Mouse (Mus musculus): ENCODE measurements around the gene Npc2. TPM values are rescaled to one million over a fixed set of nuclear protein-coding genes. Genes with fewer than 3 reads are reported as not detected.

Gene Npc2
- total and polyA plus RNA-seq, 3 experiments = 27.2 to 72.3 (median 27.6) TPM

- 84% methylated on average over 15 of the region's 15 CpGs for WGBS
- Histone ChIP-seq H3K4me3 (no peak overlapping the region), H3K79me2 (replicated peaks; ENCODE audit: control insufficient read depth, insufficient read depth, low read length) (no peaks in the 10 kb centered on the region), H3K9ac (ENCODE audit: low read depth, low read length) (no peak overlapping the region), H3K27me3 (ENCODE audit: control insufficient read depth, insufficient read depth, low read length) (no peaks in the 10 kb centered on the region), H3K36me3 (ENCODE audit: control insufficient read depth, insufficient read depth, low read length) (no peaks in the 10 kb centered on the region), H3K4me1 (ENCODE audit: control insufficient read depth, insufficient read depth, low read length) (no peaks in the 10 kb centered on the region; the same call in 1 of the 2 replicates), H3K27ac (no peak overlapping the region)
- no peak for DNase-seq
- intact Hi-C loops (cut with DNase I) = loop anchor here (10.0 kb wide), 1 partner anchor 311 kb away; the partner anchor contains the start of genes Aldh6a1 and Lin52
- TF ChIP-seq EP300 (IDR thresholded peaks at IDR 0.05; ENCODE audit: insufficient read depth, low read depth, low read length) (no peak), CTCF (IDR thresholded peaks at IDR 0.05) (no peak), POLR2A (IDR thresholded peaks at IDR 0.05; ENCODE audit: insufficient read depth, low read depth, low read length) (no peak)
Measured at GRCm38 (mm10) chr12:84765506-84765905, 7.4 kb downstream of the Npc2 start.

GRCm38 (mm10) chr12:84764756-84765155 lies 8.2 kb downstream of the Npc2 start:
- H3K4me1 ChIP-seq (ENCODE audit: control insufficient read depth, insufficient read depth, low read length) = no peaks in the 10 kb centered on the region; the same call in 1 of the 2 replicates
- WGBS = 77% methylated on average over 7 of the region's 7 CpGs
- no peaks in the 10 kb centered on the region for H3K36me3 ChIP-seq (ENCODE audit: control insufficient read depth, insufficient read depth, low read length)
- H3K27me3 ChIP-seq (ENCODE audit: control insufficient read depth, insufficient read depth, low read length) = no peaks in the 10 kb centered on the region
- no peak overlapping the region for H3K4me3 ChIP-seq
- H3K27ac ChIP-seq = no peak overlapping the region
- TF ChIP-seq POLR2A (IDR thresholded peaks at IDR 0.05; ENCODE audit: insufficient read depth, low read depth, low read length) (no peak), CTCF (IDR thresholded peaks at IDR 0.05) (no peak), EP300 (IDR thresholded peaks at IDR 0.05; ENCODE audit: insufficient read depth, low read depth, low read length) (no peak)
- H3K9ac ChIP-seq (ENCODE audit: low read depth, low read length) = no peak overlapping the region
- no peaks in the 10 kb centered on the region for H3K79me2 ChIP-seq (replicated peaks; ENCODE audit: control insufficient read depth, insufficient read depth, low read length)
- intact Hi-C loops (cut with DNase I) = loop anchor here (10.0 kb wide), 1 partner anchor 310 kb away; the partner anchor contains the start of genes Aldh6a1 and Lin52
- DNase-seq = no peak

GRCm38 (mm10) chr12:84763577-84764218 lies 9.3 kb downstream of the Npc2 start:
- intact Hi-C loops (cut with DNase I) = loop anchor here (10.0 kb wide), 1 partner anchor 309 kb away; the partner anchor contains the start of genes Aldh6a1 and Lin52
- Histone ChIP-seq H3K4me3 (no peak overlapping the region), H3K4me1 (ENCODE audit: control insufficient read depth, insufficient read depth, low read length) (no peaks in the 10 kb centered on the region; the same call in 1 of the 2 replicates), H3K27ac (no peak overlapping the region), H3K36me3 (ENCODE audit: control insufficient read depth, insufficient read depth, low read length) (no peaks in the 10 kb centered on the region), H3K27me3 (ENCODE audit: control insufficient read depth, insufficient read depth, low read length) (no peaks in the 10 kb centered on the region), H3K9ac (ENCODE audit: low read depth, low read length) (no peak overlapping the region), H3K79me2 (replicated peaks; ENCODE audit: control insufficient read depth, insufficient read depth, low read length) (no peaks in the 10 kb centered on the region)
- whole genome bisulfite sequencing = 77% methylated on average over 13 of the region's 13 CpGs
- DNase-seq = no peak
- no peak for TF ChIP-seq CTCF (IDR thresholded peaks at IDR 0.05)
- no peak for TF ChIP-seq POLR2A (IDR thresholded peaks at IDR 0.05; ENCODE audit: insufficient read depth, low read depth, low read length)
- TF ChIP-seq EP300 (IDR thresholded peaks at IDR 0.05; ENCODE audit: insufficient read depth, low read depth, low read length) = no peak

- no peaks in the 10 kb centered on the region for H3K27me3 ChIP-seq (ENCODE audit: control insufficient read depth, insufficient read depth, low read length)
- H3K9ac ChIP-seq (ENCODE audit: low read depth, low read length) = no peak overlapping the region
- intact Hi-C loops (cut with DNase I) = loop anchor here (10.0 kb wide), 1 partner anchor 308 kb away; the partner anchor contains the start of genes Aldh6a1 and Lin52
- TF ChIP-seq POLR2A (IDR thresholded peaks at IDR 0.05; ENCODE audit: insufficient read depth, low read depth, low read length) = no peak
- TF ChIP-seq CTCF (IDR thresholded peaks at IDR 0.05) = no peak
- H3K27ac ChIP-seq = no peak overlapping the region
- DNase-seq = no peak
- WGBS = 76% methylated on average over 5 of the region's 5 CpGs
- no peaks in the 10 kb centered on the region for H3K79me2 ChIP-seq (replicated peaks; ENCODE audit: control insufficient read depth, insufficient read depth, low read length)
- H3K4me3 ChIP-seq = no peak overlapping the region
- H3K4me1 ChIP-seq (ENCODE audit: control insufficient read depth, insufficient read depth, low read length) = no peaks in the 10 kb centered on the region; the same call in 1 of the 2 replicates
- H3K36me3 ChIP-seq (ENCODE audit: control insufficient read depth, insufficient read depth, low read length) = no peaks in the 10 kb centered on the region
Measured at GRCm38 (mm10) chr12:84762532-84762931, 10.4 kb downstream of the Npc2 start.

- Histone ChIP-seq H3K27ac (no peak overlapping the region), H3K27me3 (ENCODE audit: control insufficient read depth, insufficient read depth, low read length) (no peaks in the 10 kb centered on the region), H3K4me1 (ENCODE audit: control insufficient read depth, insufficient read depth, low read length) (no peaks in the 10 kb centered on the region; the same call in 1 of the 2 replicates), H3K79me2 (replicated peaks; ENCODE audit: control insufficient read depth, insufficient read depth, low read length) (no peaks in the 10 kb centered on the region), H3K4me3 (no peak overlapping the region), H3K36me3 (ENCODE audit: control insufficient read depth, insufficient read depth, low read length) (no peaks in the 10 kb centered on the region), H3K9ac (ENCODE audit: low read depth, low read length) (no peak overlapping the region)
- intact Hi-C loops (cut with DNase I) = loop anchor here (5.0 kb wide), 1 partner anchor 87 kb away; no protein-coding TSS in a partner anchor
- WGBS = 92% methylated on average over 2 of the region's 2 CpGs
- no peak for TF ChIP-seq EP300 (IDR thresholded peaks at IDR 0.05; ENCODE audit: insufficient read depth, low read depth, low read length)
- TF ChIP-seq POLR2A (IDR thresholded peaks at IDR 0.05; ENCODE audit: insufficient read depth, low read depth, low read length) = no peak
- peak; percentile 58 for TF ChIP-seq CTCF (IDR thresholded peaks at IDR 0.05)
- no peak for DNase-seq
Measured at GRCm38 (mm10) chr12:84759063-84759462, 13.9 kb downstream of the Npc2 start.

- H3K27ac ChIP-seq = no peak overlapping the region
- intact Hi-C loops (cut with DNase I) = loop anchor here (5.0 kb wide), 1 partner anchor 84 kb away; no protein-coding TSS in a partner anchor
- no peaks in the 10 kb centered on the region for H3K27me3 ChIP-seq (ENCODE audit: control insufficient read depth, insufficient read depth, low read length)
- DNase-seq = no peak
- no peak for TF ChIP-seq CTCF (IDR thresholded peaks at IDR 0.05)
- TF ChIP-seq POLR2A (IDR thresholded peaks at IDR 0.05; ENCODE audit: insufficient read depth, low read depth, low read length) = no peak
- TF ChIP-seq EP300 (IDR thresholded peaks at IDR 0.05; ENCODE audit: insufficient read depth, low read depth, low read length) = no peak
- H3K4me1 ChIP-seq (ENCODE audit: control insufficient read depth, insufficient read depth, low read length) = no peaks in the 10 kb centered on the region; the same call in 1 of the 2 replicates
- WGBS = 89% methylated on average over 10 of the region's 10 CpGs
- no peaks in the 10 kb centered on the region for H3K79me2 ChIP-seq (replicated peaks; ENCODE audit: control insufficient read depth, insufficient read depth, low read length)
- no peak overlapping the region for H3K4me3 ChIP-seq
- no peak overlapping the region for H3K9ac ChIP-seq (ENCODE audit: low read depth, low read length)
- no peaks in the 10 kb centered on the region for H3K36me3 ChIP-seq (ENCODE audit: control insufficient read depth, insufficient read depth, low read length)
Measured at GRCm38 (mm10) chr12:84756016-84756415, 16.9 kb downstream of the Npc2 start.

All from heart, adult 2 months (tissue).